8 mouse cellular contexts compared by ENCODE assay signal in genomic region chr19:46490634-46491033, GRCm38 (mm10). TPM values are rescaled to one million over a fixed set of nuclear protein-coding genes. Genes with fewer than 3 reads are reported as not detected.
DNase-seq lines count a peak whose midpoint lies in the region; ATAC-seq and TF ChIP-seq lines count a peak whose summit lies in the region.

No protein-coding gene starts in this region.

- peak overlapping the region; percentile 36; the same call in 1 of the 2 replicates for H3K27ac ChIP-seq in embryonic facial prominence, embryonic 12.5 days
- peak overlapping the region; percentile 68; the same call in 1 of the 2 replicates for H3K27ac ChIP-seq in lung, postnatal 0 days (ENCODE audit: low read length)
- no peak overlapping the region for H3K27ac ChIP-seq in cerebellum, adult 2 months (ENCODE audit: insufficient read depth, low read length)

- no peak overlapping the region for H3K9ac ChIP-seq in embryonic facial prominence, embryonic 12.5 days
- H3K9ac ChIP-seq in lung, postnatal 0 days (replicated peaks; ENCODE audit: low read depth): no peak overlapping the region

- no peaks in the 10 kb centered on the region for H3K9me3 ChIP-seq in embryonic facial prominence, embryonic 12.5 days
- H3K9me3 ChIP-seq in lung, postnatal 0 days (ENCODE audit: low read length): no peaks in the 10 kb centered on the region

- no peak overlapping the region for H3K4me2 ChIP-seq in embryonic facial prominence, embryonic 12.5 days (replicated peaks)
- no peak overlapping the region for H3K4me2 ChIP-seq in lung, postnatal 0 days (replicated peaks; ENCODE audit: low read depth, low read length)

- 5% methylated on average over 2 of the region's 2 CpGs for WGBS in embryonic facial prominence, embryonic 12.5 days
- 8% methylated on average over 2 of the region's 2 CpGs for WGBS in lung, postnatal 0 days
- WGBS in cerebellum, adult 2 months: 22% methylated on average over 2 of the region's 2 CpGs

- ATAC-seq in embryonic facial prominence, embryonic 12.5 days (ENCODE audit: insufficient number of reproducible peaks, insufficient read depth, low FRiP score, low TSS enrichment): 0 out of 2 replicates have a peak, but pooled peaks have one; percentile 31
- ATAC-seq in lung, postnatal 0 days: peak; percentile 53

- no peak for TF ChIP-seq EP300 in lung, postnatal 0 days (IDR thresholded peaks at IDR 0.05)

- DNase-seq in kidney, postnatal 10 days: peak; percentile 69
- DNase-seq in kidney, adult 18-20 months: no peak
- peak; percentile 81 for DNase-seq in NIH3T3 (ENCODE audit: low read depth)
- DNase-seq in lung, postnatal 0 days (ENCODE audit: low spot score): peak; percentile 66
- DNase-seq in cerebellum, adult 2 months: no peak
- DNase-seq in spleen, adult 12 weeks (ENCODE audit: low spot score): no peak
- DNase-seq in layer of hippocampus, adult 18-20 months (ENCODE audit: low spot score in 2 of 2): no peak

- peaks cover 5% of the 10 kb centered on the region for H3K4me1 ChIP-seq in embryonic facial prominence, embryonic 12.5 days
- peaks cover 8% of the 10 kb centered on the region; the same call in 1 of the 2 replicates for H3K4me1 ChIP-seq in lung, postnatal 0 days (ENCODE audit: insufficient read depth, low read depth, low read length)
- H3K4me1 ChIP-seq in cerebellum, adult 2 months (ENCODE audit: control insufficient read depth, insufficient read depth, low read length): no peaks in the 10 kb centered on the region; the same call in 1 of the 2 replicates

- H3K36me3 ChIP-seq in embryonic facial prominence, embryonic 12.5 days: peaks cover 24% of the 10 kb centered on the region
- H3K36me3 ChIP-seq in lung, postnatal 0 days (ENCODE audit: insufficient read depth, low read length): no peaks in the 10 kb centered on the region

- no peak overlapping the region for H3K4me3 ChIP-seq in embryonic facial prominence, embryonic 12.5 days
- H3K4me3 ChIP-seq in lung, postnatal 0 days (ENCODE audit: low read depth, low read length): no peak overlapping the region
- H3K4me3 ChIP-seq in cerebellum, adult 2 months (replicated peaks; ENCODE audit: insufficient read depth, low read depth, low read length): no peak overlapping the region

- peak; percentile 45 for TF ChIP-seq CTCF in lung, postnatal 0 days (IDR thresholded peaks at IDR 0.05)
- TF ChIP-seq CTCF in cerebellum, adult 2 months (IDR thresholded peaks at IDR 0.05; ENCODE audit: borderline replicate concordance, insufficient read depth, low read depth, low read length): no peak

- no peak for TF ChIP-seq POLR2A in cerebellum, adult 2 months (IDR thresholded peaks at IDR 0.05; ENCODE audit: borderline replicate concordance, insufficient read depth, low read length)

- H3K27me3 ChIP-seq in embryonic facial prominence, embryonic 12.5 days: no peaks in the 10 kb centered on the region
- H3K27me3 ChIP-seq in lung, postnatal 0 days (replicated peaks; ENCODE audit: insufficient read depth, low read length): no peaks in the 10 kb centered on the region
- H3K27me3 ChIP-seq in cerebellum, adult 2 months (ENCODE audit: control insufficient read depth, insufficient read depth, low read length): no peaks in the 10 kb centered on the region

RNA-seq across cellular contexts. Expression of gene Trim8, which starts 10.9 kb away (rescaled TPM):
- 22.4 and 23.5 TPM in 2 replicates for polyA plus RNA-seq in embryonic facial prominence, embryonic 12.5 days (2016; fragmentation: Nextera tagmentation; extraction: Ambion mirVana)
- polyA plus RNA-seq in lung, postnatal 0 days (2015; fragmentation: Nextera tagmentation; extraction: Ambion mirVana): 34.1 and 34.8 TPM in 2 replicates
- polyA plus RNA-seq in cerebellum, adult 2 months (2012; rRNA removed): 40.3 and 43.4 TPM in 2 replicates
- total RNA-seq in layer of hippocampus, adult 18-20 months (2021): 100 to 1,000 TPM; 110 to 112 TPM

Comparison
In these comparisons a context has a peak if more than half of its experiments do, and no peak if none do; other contexts are left out.
1. DNase-seq: peak in kidney, postnatal 10 days (single experiment), NIH3T3 (single experiment) and lung, postnatal 0 days (single experiment); none in kidney, adult 18-20 months (single experiment), cerebellum, adult 2 months (0 of 2), spleen, adult 12 weeks (single experiment) and layer of hippocampus, adult 18-20 months (0 of 2).